Mouse (Mus musculus) brain, embryonic 14.5 days (tissue): ENCODE measurements at regions not wholly inside any gene's neighbourhood (a gene's known extent, or its start where the extent isn't known, plus 50 kb on each side); places are given as distances from the start of the nearest gene placed in this dataset.

Experiments used
- CTCF ChIP-seq: fragments of 200-500 bp; IDR thresholded peaks from 2 replicates; pipeline ENCODE4 v1.5.1; 2012; ENCODE audit warnings: inconsistent platforms, mild to moderate bottlenecking, moderate library complexity, borderline replicate concordance; ENCODE audit not compliant: insufficient read depth, insufficient read length; ENCODE audit errors: extremely low read depth
- POLR2A ChIP-seq: fragments of 200-500 bp; IDR thresholded peaks from 2 replicates; pipeline ENCODE4 v1.6.1; 2012; ENCODE audit warnings: mild to moderate bottlenecking, inconsistent platforms, borderline replicate concordance; ENCODE audit not compliant: poor library complexity, insufficient read depth, insufficient read length, severe bottlenecking; ENCODE audit errors: extremely low read depth

GRCm38 (mm10) chr5:63262568-63262967, 386.3 kb upstream of the Nwd2 start:
- TF ChIP-seq CTCF (no peak), POLR2A (no peak)
